Mouse (Mus musculus) forebrain, embryonic 15.5 days (tissue): ENCODE measurements at regions not wholly inside any gene's neighbourhood (a gene's known extent, or its start where the extent isn't known, plus 50 kb on each side); places are given as distances from the start of the nearest gene placed in this dataset.

ENCODE experiments used
- ATAC-seq: fragments of 200-750 bp; cut with Nextera tagmentation; replicated peaks from 2 replicates; pipeline ENCODE4 v1.8.0; 2017; ENCODE audit warnings: mild to moderate bottlenecking, moderate TSS enrichment, moderate library complexity
- H3K27ac ChIP-seq: fragments of 300-500 bp; sonication (generic); replicated peaks from 2 replicates; pipeline ENCODE4 v1.5.1; 2015; ENCODE audit warnings: mild to moderate bottlenecking, inconsistent platforms
- H3K27me3 ChIP-seq: fragments of 300-500 bp; sonication (generic); 2 replicates; pipeline ENCODE4 v1.6.1; 2015; ENCODE audit warnings: inconsistent platforms
- H3K36me3 ChIP-seq: fragments of 300-500 bp; sonication (generic); 2 replicates; pipeline ENCODE4 v1.6.1; 2015; ENCODE audit warnings: mild to moderate bottlenecking, inconsistent platforms
- H3K4me1 ChIP-seq: fragments of 300-500 bp; sonication (generic); 2 replicates; pipeline ENCODE4 v1.6.1; 2015; ENCODE audit warnings: inconsistent platforms
- H3K4me2 ChIP-seq: fragments of 300-500 bp; sonication (generic); replicated peaks from 2 replicates; pipeline ENCODE4 v1.6.1; 2015; ENCODE audit warnings: mild to moderate bottlenecking, inconsistent platforms
- H3K4me3 ChIP-seq: fragments of 300-500 bp; sonication (generic); 2 replicates; pipeline ENCODE4 v1.5.1; 2015; ENCODE audit warnings: mild to moderate bottlenecking, inconsistent platforms
- H3K9ac ChIP-seq: fragments of 300-500 bp; sonication (generic); replicated peaks from 2 replicates; pipeline ENCODE4 v1.6.1; 2015; ENCODE audit warnings: mild to moderate bottlenecking, inconsistent platforms
- H3K9me3 ChIP-seq: fragments of 300-500 bp; sonication (generic); 2 replicates; pipeline ENCODE4 v1.6.1; 2016; ENCODE audit warnings: inconsistent platforms
- WGBS: fragments of 180-500 bp; shearing (Covaris S2); methylation state at CpG from one replicate; pipeline ENCODE4 v1.1.7; 2015; ENCODE audit warnings: mixed read lengths; 5-methylcytosine and 5-hydroxymethylcytosine counted together

DNA sequence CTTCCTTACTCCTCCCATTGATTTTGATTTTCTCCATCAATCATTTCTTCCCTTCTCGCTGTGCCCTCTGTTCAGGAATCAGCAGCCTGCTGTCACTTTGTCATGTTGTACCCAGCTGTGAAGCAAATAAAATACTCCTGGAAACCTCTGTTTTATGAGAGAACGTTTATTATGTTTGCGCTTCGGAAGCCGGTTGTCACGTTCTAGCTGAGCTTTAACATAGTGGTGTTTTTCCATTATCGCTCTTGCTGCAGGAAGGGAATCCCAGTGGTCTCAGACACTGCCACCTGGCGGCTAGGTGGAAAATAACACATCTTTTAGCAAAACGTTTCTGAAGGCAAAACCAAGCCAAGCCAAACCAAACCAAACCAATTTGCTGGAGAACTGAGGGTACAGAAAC lies 190.2 kb upstream of the Gm21798 start:
- H3K4me1 ChIP-seq, result no peaks in the 10 kb centered on the region

More for the DNA sequence above, 190.2 kb upstream of the Gm21798 start:
- Histone ChIP-seq H3K4me3 (no peak overlapping the region), H3K27me3 (no peaks in the 10 kb centered on the region), H3K36me3 (no peaks in the 10 kb centered on the region), H3K9me3 (no peaks in the 10 kb centered on the region), H3K9ac (no peak overlapping the region), H3K27ac (no peak overlapping the region), H3K4me2 (0 out of 2 replicates have a peak overlapping the region, but pooled peaks have one; percentile 16)
- peak; percentile 68 for ATAC-seq
- 18% methylated on average over 9 of the region's 9 CpGs for WGBS
